Mouse (Mus musculus) left cerebral cortex, adult 8-10 months (tissue): ENCODE data around the gene Gm10762. TPM values are rescaled to one million over a fixed set of nuclear protein-coding genes. Genes with fewer than 3 reads are reported as not detected.
"Not testable (repeated sequence)": the region's sequence is repeated elsewhere in the genome, so short reads cannot be mapped to it uniquely, and the experiment has no call there.

Source experiments
- DNase-seq, 2 experiments: peaks; one replicate each; pipeline ENCODE4 v3.0.0; 2022; ENCODE audit warnings: low spot score in 2 of 2
- total RNA-seq, 4 experiments: library from RNA; stranded (reverse); gene quantifications; 2 replicates each; pipeline ENCODE4 v1.2.4; 2022

The Gm10762 gene
- total RNA-seq: 1 to 10 TPM; 3.3 to 5.3 (median 4.6) TPM

DNA sequence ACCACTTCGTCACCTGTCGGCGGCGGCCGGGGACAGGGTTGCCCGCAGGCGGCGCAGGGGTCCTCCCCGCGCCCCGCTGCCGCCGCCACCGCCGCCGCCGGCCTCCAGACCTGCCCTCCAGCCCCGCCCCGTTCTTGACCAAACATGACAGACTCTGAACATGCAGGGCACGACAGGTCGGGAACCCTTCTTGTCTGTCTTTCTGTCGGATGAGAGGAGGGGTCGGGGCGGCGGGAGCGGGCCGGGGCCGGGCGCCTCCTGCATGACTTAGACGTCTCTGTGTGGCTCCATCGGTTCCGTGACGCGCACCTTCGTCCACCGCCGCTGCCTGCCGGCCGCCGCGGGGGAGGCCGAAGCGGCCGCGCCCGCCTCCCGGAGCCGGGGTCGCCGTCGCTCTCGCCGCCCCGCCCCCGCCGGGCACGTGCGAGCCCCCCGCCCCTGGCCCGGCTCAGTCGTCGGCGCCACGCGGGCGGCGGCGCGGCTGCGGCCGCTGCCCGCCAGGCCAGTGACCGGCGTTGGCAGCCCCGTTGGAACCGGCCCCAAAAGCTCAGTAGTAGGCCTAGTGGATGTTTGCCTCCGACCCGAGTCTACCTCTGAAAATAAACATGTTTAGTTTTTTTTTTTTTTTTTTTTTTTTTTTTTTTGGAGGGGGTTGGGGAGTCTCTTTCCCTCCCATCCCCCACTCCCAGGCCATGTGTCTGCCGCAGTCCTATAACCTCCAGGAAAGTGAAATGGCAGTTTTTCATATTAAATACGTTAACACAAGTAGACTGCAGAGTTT is at the start of gene Gm10762:
Gm10762 (minus strand) TSS at position 65 of the 781 bp plus-strand sequence.
- peak; percentile 53 to 72 for DNase-seq

GRCm38 (mm10) chr2:129008867-129009266 is 41.3 kb upstream of the Gm10762 start:
- DNase-seq: not testable (repeated sequence)

DNA sequence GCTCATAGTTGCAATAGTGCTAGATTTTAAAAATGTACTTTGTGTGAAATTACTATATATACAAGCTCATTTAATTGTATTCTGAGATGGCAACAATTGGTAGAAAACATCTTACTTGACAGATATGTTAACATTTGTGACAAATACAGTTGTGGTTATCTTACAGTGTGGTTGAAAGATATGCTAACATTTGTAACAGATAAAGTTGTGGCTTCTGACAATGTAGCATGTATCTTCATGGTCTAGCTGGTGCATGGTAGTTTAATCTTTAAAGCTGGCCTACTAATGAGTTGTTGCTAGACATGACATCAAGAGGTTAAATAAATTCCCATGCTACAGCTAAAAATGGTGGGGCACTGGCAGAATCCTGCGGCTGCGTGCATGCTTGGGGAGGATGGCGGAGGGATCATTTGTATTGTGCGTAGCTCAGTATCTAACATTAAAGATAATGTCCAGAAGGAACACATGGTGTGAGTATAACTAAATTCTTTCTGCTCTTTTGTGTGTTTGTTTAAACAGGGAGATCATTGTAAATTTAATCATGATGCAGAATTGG is 38.7 kb upstream of the Gm10762 start:
- no peak for DNase-seq

DNA sequence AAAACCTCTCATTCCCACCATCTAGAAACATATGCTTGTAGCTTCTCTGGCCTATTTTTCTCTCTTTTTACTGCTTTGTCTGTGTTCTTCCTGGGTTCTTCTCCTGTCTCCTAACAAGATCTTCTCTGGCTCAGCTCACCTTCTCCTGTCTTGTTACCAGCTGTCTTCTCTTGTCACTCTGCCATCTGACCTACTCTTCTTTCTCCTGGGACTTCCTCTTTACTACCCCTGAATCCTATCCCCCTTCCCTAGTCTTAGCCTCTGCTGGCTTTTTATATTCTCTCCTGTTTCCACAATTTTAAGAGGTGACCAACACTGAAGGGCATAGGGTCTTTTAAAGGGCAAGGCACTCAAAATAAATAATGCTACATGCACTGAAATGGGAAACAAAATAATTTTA is 37.3 kb upstream of the Gm10762 start:
- DNase-seq: no peak

GRCm38 (mm10) chr2:128984746-128985145 is 17.2 kb upstream of the Gm10762 start:
- no peak for DNase-seq

- no peak for DNase-seq
These were observed 8.0 kb upstream of the Gm10762 start for GRCm38 (mm10) chr2:128975572-128975971.

DNA sequence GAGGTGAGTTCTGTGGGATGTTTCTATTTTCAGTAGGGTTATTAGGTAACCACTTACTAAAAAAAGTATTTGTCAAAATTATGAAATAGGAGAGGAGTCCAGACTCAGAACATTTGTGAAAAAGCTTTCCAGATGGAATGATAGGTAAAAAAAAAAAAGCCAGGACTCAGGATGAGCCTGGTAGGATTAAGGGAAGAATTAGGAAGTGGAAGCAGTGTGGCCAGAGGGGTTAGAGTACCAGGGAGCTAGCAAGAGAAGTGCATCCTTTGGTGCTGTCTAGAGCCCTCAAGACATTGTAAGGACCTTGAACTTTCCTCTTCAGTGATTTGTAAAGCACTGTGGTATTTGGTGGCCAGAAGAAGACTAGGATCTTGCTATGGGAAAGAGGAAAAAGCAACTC is 4.8 kb upstream of the Gm10762 start:
- DNase-seq: no peak

DNA sequence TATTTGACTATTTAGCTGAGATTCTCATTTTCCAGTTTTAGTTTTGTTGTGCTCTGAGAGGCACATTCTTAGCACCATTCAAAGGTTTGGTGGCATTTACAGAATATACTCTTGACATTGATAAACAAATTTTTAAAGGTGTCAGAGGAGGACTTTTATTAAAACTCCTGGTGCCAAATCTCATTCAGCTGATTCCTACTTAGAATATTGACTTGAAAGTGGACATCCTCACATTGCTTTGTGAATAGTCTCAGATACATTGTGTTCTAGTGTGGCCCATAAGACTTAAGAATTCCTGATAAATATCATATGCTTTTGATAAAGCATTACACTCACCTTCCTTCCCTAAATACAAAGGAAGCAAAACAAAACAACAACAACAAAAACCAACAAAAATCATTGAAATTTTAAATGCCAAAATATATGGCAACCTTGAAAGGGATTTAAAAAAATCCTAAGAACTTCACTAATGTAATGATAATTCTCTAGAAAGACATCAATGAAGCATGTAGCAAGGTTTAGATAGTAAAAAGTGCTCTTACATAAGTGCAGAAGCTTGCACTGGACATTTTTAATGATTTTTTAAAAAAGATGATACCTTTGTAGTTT is 1.1 kb upstream of the Gm10762 start:
- DNase-seq: no peak

- peak; percentile 96 to 100 for DNase-seq
These were observed 614 bp downstream of the Gm10762 start, which contains the start of gene Zc3h6 for GRCm38 (mm10) chr2:128966641-128967580. Gene Zc3h6 (plus strand): TSS chr2:128967402.

GRCm38 (mm10) chr2:128966236-128966635 is 1.3 kb downstream of the Gm10762 start:
- DNase-seq: no peak

DNA sequence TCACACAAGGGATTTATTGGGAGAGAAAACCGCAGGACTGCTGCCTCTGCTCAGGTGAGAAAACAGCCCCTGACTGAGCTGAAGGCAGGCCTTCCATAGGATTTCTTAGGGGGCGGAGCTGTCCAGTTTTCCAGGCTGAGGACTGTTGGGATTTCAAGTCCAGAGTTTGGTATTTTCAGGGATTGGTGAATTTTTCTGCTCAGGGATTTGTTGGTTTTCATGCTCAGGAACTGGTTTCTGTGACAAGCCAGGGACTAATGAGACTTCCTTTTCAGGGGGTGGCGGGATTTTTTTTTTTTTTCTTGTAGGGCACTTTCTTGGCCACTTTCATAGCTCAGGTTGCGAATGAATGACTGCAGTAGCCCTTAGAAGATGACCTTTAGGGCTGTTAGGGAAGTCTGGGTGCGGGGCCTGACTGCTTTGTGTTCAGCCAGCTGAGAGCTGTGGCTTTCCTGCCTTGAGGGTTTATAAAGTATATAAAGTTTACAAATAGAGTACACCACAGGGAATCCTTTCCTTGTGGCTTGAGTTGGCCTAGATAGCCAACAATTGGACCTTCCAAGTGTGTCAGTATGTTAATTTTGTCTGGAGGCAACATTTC is 1.9 kb downstream of the Gm10762 start:
- DNase-seq: no peak

DNA sequence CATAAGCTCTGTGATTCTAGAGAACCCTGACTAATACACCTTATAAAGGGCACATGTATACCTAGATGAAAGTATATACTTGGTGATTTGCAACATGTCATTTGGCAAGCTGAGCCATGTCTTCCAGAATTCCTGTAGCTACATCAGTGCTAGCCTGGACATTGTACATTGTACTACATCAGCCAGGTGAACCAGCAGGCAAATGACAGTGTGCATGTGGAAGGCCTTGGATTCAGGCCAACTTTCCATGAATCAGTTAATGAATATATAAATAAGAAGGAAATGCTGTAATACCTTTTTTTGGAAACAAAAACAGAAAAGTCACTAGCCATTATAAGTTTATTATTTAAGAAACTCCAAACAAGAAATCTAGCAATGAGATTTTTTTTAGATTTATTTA is 13.3 kb downstream of the Gm10762 start:
- DNase-seq: no peak

DNA sequence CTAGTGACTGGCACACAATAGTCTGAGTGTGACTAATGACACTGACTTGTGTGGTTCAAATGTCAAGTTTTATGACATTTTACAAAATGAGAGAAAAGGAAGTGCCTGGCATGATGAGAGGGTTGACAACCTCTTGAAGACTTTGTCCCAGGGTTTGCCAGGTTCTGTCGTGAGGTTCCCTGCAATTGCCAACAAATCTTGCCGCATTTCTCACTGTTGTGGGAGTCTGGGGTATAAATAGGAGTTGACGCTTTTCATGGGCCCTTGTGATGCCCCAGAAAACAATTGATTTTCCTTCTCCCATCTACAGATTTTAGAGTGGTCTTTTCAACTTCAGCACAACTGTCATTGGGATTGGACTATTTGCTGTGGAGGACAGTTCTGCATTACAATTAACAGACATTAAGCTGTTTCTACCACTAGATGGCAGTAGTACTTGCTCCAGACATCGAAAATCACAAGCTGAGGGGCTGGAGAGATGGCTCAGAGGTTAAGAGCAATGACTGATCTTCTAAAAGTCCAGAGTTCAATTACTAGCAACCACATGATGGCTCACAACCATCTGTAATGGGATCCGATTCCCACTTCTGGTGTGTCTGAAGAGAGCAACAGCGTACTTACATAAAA is 19.4 kb downstream of the Gm10762 start:
- DNase-seq: no peak

DNA sequence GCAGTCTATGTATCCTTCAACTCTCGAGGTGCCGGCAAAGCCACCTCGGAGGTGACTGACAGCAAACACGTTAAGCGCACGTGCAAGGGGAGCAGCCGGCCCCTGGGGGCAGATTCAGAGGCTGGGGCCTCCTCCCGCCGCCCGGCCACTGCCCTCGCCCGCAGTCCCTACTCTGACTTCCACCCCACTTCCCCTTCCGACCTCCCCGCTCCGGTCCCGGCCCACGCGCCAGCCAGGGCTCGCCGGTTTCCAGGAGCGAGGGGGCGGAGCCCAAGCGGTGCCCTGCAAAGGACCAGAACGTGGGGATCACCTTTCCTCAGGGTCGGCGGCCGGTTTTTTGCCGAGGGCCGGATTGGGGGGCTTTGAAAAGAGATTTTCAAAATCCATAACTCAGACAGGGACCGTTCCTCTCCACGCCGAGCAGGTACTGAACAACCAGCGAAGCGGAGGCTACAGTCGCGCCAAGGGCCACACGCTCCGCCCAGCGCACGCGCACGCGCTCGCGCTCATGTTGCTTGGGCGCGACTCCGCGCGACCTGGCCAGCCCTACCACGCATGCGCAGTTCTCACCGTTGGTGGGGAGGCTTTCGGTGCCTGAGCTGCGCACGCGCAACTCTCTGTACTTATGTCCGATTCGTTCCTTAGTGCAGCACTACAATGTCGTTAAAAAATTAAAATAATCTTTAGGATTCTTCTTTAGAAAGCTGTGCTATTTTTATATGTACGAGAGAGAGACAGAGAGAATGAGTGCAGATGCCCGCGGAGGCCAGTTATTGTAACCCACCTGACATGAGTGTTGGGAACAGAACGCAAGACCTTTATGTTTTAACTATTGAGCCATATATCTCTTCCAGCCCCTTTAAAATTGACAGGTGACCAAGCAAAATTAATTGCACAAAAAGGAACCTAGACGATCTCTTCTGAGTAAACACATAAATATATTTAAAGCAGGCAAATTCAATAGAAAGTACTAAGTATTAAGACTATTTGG is 23.7 kb downstream of the Gm10762 start, which contains the start of gene Zc3h8:
Zc3h8 (minus strand) TSS at position 540 of the 991 bp plus-strand sequence.
- DNase-seq: peak; percentile 87 to 93

GRCm38 (mm10) chr2:128936256-128936655 is 31.3 kb downstream of the Gm10762 start:
- no peak for DNase-seq

- DNase-seq: no peak
These were observed 36.8 kb downstream of the Gm10762 start for GRCm38 (mm10) chr2:128930704-128931103.

GRCm38 (mm10) chr2:128928446-128928845 is 39.1 kb downstream of the Gm10762 start:
- DNase-seq: no peak

- DNase-seq: no peak
These were observed 42.7 kb downstream of the Gm10762 start for GRCm38 (mm10) chr2:128924799-128925198.
